Mouse (Mus musculus) embryo, embryonic 11 days (tissue): ENCODE results near the gene Kbtbd3.

Experiments
- DNase-seq: peaks from one replicate; pipeline ENCODE4 v3.0.0-alpha.2; 2015

The Kbtbd3 gene

GRCm38 (mm10) chr9:4309351-4310085, at the start of gene Kbtbd3, which contains the start of gene Aasdhppt:
TSS of gene Kbtbd3 (plus strand) at chr9:4309833.
TSS of gene Aasdhppt (minus strand) at chr9:4309471.
- peak; percentile 100 for DNase-seq

GRCm38 (mm10) chr9:4259841-4260745, 49.5 kb upstream of the Kbtbd3 start:
- peak; percentile 49 for DNase-seq

- DNase-seq: no peak
Measured at GRCm38 (mm10) chr9:4260746-4261090, 48.9 kb upstream of the Kbtbd3 start.

GRCm38 (mm10) chr9:4266881-4267280, 42.8 kb upstream of the Kbtbd3 start:
- no peak for DNase-seq

- DNase-seq: no peak
Measured at GRCm38 (mm10) chr9:4283850-4284249, 25.8 kb upstream of the Kbtbd3 start.

- no peak for DNase-seq
Measured at GRCm38 (mm10) chr9:4300466-4300865, 9.2 kb upstream of the Kbtbd3 start.

- no peak for DNase-seq
Measured at GRCm38 (mm10) chr9:4304867-4305266, 4.8 kb upstream of the Kbtbd3 start.

GRCm38 (mm10) chr9:4308628-4309350, 844 bp upstream of the Kbtbd3 start:
- DNase-seq: no peak

- DNase-seq: no peak
Measured at GRCm38 (mm10) chr9:4310706-4311105, 1.1 kb downstream of the Kbtbd3 start.

- no peak for DNase-seq
Measured at GRCm38 (mm10) chr9:4311162-4311561, 1.5 kb downstream of the Kbtbd3 start.

- DNase-seq: no peak
Measured at GRCm38 (mm10) chr9:4313946-4314345, 4.3 kb downstream of the Kbtbd3 start.

- no peak for DNase-seq
Measured at GRCm38 (mm10) chr9:4315746-4316145, 6.1 kb downstream of the Kbtbd3 start.

- no peak for DNase-seq
Measured at GRCm38 (mm10) chr9:4318939-4319721, 9.5 kb downstream of the Kbtbd3 start.

GRCm38 (mm10) chr9:4353163-4353562, 43.5 kb downstream of the Kbtbd3 start:
- no peak for DNase-seq

GRCm38 (mm10) chr9:4375828-4376639, 66.4 kb downstream of the Kbtbd3 start, which contains the start of gene Msantd4:
TSS of gene Msantd4 (plus strand) at chr9:4376562.
- DNase-seq: peak; percentile 99

- peak; percentile 55 for DNase-seq
Measured at GRCm38 (mm10) chr9:4376640-4377120, 67.0 kb downstream of the Kbtbd3 start.
